Mouse (Mus musculus): ENCODE results near the gene Bcas1.

DNA sequence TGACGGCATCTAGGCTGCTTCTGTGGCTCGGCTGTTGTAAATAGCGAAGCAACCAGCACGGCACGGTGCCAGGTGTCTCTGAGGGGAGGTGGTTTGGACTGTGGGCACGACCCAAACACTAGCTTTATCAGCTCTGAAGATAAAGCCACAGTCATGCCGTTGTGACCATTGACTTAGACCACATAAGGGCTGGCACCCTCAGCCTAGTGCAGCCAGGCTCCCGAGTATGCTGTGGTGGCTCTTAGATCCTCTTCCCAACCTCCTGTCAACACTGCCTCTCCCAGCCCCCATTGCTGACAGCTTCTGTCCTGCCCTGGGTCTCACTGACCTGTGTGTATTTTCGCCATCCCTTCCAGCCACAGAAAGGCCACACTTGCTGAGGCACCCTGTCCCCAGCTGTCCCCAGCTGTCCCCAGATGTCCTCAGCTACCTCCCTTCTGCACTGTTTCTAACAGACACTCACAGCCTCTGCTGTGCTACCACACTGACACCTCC lies 91.3 kb downstream of the Bcas1 start:
- TF ChIP-seq ZNF384 (IDR thresholded peaks at IDR 0.05; ENCODE audit: low read depth, low read length) (no peak), ZC3H11A (IDR thresholded peaks at IDR 0.05; ENCODE audit: borderline replicate concordance, low read depth, low read length) (no peak), CHD2 (IDR thresholded peaks at IDR 0.05; ENCODE audit: low read depth, low read length) (no peak), HCFC1 (IDR thresholded peaks at IDR 0.05; ENCODE audit: borderline replicate concordance, insufficient read depth, low read length) (no peak), MAFK (IDR thresholded peaks at IDR 0.05; ENCODE audit: insufficient read depth, low read depth, low read length) (no peak)

Data from ES-E14 (cell line).